Mouse (Mus musculus) left cerebral cortex, adult 8-10 months (tissue): ENCODE results near the gene Sptbn2. TPM values are rescaled to one million over a fixed set of nuclear protein-coding genes. Genes with fewer than 3 reads are reported as not detected.

ENCODE experiments used
- DNase-seq, 2 experiments: peaks; one replicate each; pipeline ENCODE4 v3.0.0; 2022; ENCODE audit warnings: low spot score in 2 of 2
- total RNA-seq, 4 experiments: library from RNA; stranded (reverse); gene quantifications; 2 replicates each; pipeline ENCODE4 v1.2.4; 2022

Gene Sptbn2
- total RNA-seq, 4 experiments from 2014 or later = 453 to 534 (median 492) TPM

DNA sequence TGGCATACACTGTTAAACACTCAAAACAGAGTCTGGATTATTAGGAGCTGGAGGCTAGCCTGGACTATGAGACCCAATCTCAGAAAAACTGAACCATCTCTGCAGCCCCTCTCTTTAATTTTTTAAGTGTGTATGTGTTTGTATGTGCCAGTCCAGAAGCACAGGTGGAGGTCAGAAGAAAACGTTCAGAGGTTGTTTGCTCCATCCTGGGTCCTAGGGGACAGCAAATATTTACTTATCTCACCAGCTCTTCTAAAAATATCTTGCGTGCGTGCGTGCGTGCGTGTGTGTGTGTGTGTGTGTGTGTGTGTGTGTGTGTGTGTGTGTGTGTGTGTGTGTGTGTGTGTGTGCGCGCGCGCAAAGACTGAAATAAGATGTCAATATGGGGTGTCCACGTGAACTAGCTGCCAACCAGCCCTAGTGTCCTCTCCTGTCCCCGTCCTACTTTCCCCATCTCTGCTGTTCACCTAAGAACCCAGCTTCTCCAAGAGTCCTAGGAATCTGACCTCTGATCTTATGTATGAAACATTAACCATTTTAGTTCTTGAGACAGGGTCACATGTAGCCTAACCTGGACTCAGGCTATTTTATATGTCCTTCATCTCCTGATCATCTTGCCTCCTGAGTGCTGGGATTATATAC lies 56.7 kb downstream of the Sptbn2 start:
- DNase-seq = no peak

DNA sequence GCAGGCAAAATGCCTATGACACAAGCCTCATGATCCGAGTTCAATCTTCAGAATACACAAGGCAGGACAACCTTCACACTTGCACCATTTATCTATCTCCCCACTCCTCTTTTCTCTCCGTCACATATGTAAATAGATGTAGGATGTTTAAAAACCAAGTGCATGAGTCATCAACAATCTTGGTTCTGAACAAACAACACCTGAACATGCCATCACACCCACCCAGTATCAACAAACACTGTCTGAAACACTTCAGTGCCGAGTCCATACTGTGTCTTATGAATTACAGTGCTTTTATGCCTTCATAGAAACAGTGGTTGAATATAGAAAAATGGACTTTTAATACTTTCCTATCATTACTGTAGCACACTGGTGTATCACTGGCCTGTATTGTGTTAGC lies 61.8 kb downstream of the Sptbn2 start:
- no peak for DNase-seq

DNA sequence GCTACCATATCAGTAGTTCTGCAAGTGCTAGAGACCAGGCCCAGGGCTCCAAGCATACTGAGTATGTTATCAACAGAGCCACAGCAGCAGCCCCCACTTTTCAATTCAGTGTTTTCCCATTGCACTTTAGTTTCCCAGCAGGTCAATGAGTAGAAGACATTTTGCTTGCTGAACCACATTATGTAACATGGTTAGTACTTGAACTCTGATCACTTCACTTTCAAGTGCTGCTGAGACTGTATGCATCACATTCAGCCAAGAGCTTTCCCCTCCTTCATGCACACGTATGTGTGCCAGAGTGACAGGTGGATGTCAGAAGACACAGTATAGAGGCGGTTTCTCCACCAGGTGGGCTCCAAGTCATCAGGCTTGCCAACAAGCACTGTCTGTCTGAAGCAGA lies 71.9 kb downstream of the Sptbn2 start:
- DNase-seq = no peak

DNA sequence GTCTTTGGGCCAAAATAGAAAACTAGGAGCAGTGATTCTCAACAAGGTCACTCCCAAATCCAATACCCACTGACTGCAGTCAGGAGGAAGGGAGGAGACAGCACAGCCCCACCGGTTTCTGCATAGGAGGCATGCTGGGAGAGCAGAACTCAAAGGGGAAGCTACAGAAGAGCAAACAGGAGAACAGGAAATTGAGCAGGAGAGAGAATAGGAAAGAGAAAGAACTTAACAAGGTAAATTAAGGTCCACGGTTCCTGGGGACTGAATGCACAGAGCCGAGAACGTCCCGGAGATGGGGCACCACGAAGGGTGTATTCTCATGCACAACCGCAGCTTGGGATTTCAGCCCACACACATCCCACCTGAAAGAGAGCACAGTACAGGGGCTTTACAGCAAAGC lies 74.2 kb downstream of the Sptbn2 start:
- no peak for DNase-seq

DNA sequence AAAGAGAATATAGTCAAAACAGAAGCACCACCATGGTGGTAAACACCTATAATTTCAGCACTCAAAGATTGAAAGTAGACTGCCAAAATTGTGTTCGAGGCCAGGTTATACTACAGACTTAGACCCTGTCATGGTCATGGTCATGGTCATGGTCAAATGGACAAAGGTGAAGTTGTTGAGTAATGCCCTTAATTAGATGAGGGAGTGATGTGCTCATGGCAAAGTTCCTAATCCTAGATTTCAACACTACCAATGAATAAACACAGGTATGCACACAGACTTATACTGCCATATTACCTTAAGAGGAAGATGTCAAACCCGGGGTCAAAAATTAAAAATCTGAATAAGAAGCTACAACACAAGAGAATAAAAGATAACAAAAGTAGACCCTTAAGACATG lies 75.3 kb downstream of the Sptbn2 start:
- DNase-seq = no peak

DNA sequence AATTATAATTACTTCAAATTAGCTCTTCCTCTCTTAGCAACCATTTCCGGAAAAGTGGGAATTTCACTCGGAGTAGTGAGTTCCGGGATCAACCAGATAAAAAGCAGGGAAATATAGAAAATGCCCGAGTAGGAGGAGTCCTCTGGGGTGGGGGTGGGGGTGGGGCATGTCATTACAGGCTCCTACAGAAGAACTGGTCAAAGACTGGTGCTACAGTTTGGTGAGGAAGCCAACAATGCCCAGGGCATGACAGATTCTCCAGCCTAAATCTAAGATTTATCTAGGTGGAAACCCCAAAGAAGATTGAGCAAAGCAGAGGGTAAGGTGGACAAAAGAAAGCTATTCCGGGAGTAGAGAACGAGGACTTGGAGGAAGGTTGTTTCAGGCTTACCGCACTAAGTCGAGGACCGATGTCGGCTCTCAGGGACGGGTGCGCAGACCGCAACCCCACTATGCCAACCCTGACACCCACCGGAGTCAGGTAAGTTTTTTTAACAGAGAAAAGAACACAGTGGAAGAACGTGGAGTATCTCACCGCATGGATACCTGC lies 82.4 kb downstream of the Sptbn2 start:
- no peak for DNase-seq

DNA sequence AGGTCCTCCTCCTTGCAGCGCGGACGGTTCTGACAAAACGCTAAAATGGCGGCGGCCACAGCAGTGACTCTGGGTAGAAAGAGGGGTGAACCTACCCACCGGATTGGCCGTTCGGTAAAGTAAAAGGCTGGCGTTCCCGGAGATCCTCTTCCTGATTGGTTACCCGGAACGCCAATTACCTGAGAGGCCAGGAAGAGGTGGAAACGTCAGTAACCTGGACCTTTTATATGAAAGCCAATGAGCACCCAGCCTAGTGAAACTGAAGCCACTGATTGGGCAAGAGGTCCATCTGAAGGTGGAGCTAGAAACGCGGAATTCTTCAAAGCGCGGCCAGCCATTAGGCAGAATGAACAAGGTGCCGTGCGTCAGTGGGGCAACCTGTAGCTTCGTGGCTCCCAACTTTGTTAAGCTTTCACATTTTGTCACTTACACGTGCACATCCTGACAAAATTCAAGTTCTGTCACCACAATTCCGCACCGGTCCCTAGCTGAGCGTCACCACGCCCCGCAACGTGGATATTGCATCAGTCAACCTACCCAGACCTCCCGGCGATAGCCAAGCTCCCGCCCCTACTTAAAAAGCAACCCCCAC lies 83.0 kb downstream of the Sptbn2 start, which contains the start of gene Rbm4:
Gene Rbm4 (minus strand): TSS at position 71 of the 592 bp plus-strand sequence.
- peak; percentile 93 to 98 for DNase-seq

DNA sequence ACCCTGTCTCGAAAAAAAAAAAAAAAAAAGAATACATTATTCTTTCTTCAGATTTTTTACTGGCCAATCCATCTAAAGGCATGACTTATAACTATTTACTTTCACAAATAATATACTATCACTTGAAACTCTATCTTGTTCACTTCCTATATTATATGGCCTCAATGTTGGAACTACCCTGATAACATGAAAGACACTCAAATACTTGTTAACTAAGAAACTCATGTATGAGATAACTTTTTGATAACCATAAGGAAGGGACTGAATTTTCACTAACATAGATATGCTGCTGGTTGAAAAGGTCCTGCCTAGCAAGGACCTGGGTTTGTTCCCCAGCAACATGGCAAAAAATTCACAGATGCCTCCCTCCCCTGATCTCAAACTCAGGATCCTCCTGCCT lies 85.0 kb downstream of the Sptbn2 start:
- DNase-seq = no peak

DNA sequence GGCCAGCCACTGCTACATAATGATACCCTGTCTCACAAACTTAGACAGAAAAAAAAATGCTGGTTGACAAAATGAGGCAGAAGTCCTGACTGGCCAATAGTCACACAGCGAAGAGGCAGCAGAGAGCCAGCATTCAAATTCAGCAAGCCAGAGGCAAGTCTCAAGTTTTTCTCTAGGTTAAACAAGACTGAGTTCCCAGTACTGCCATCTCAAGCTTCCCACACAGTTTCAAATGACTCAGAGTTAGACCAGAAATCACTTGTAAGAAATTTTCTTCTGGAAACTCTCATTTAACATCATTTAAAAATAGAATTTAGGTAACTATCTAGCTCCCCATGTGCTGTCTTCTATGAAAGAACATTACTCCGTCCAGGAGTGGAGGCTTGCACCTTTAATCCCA lies 86.9 kb downstream of the Sptbn2 start:
- no peak for DNase-seq

DNA sequence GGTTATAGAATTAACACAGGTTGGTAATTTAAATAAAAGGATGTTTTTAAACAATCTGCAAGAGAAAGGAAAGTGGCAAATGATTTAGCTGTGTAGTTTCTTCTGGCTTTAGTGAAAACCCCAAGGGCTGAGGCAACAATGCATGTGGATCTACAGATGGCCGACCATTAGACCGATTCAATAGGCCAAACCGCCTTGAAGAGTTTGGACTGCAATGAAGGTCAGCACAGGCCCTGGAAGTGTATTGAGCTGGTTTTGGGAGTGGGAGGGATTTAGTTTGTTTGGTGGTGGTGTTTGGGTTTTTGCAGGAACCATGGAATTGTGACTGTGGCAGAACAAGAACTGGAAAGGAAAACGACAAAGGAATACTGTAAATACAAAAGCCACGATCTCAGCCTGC lies 88.1 kb downstream of the Sptbn2 start:
- DNase-seq = no peak

Other genes starting within 250 kb of the Sptbn2 start
- 10 to 100 TPM; 37.0 to 40.8 (median 38.8) TPM for gene Syt12, start 233.7 kb upstream of the Sptbn2 start, total RNA-seq
- gene 2010003K11Rik, start 212.6 kb upstream of the Sptbn2 start, total RNA-seq = not detected
- 10 to 100 TPM; 75.7 to 85.2 (median 81.3) TPM for gene Pcx, start 200.7 kb upstream of the Sptbn2 start, total RNA-seq
- gene Lrfn4, start 95.5 kb upstream of the Sptbn2 start, total RNA-seq = 10 to 100 TPM; 35.4 to 42.1 (median 39.5) TPM
- 10 to 100 TPM; 24.8 to 27.5 (median 25.1) TPM for gene Rce1, start 85.5 kb upstream of the Sptbn2 start, total RNA-seq
- gene Gm960, start 12.5 kb upstream of the Sptbn2 start, total RNA-seq = 1 to 10 TPM; 1.4 to 4.5 (median 2.2) TPM
- 10 to 100 TPM; 15.0 to 17.9 (median 16.4) TPM for gene Rbm4b, start 45.3 kb downstream of the Sptbn2 start, total RNA-seq
- 100 to 1,000 TPM in 1 of 4 experiments, 10 to 100 TPM in 3; 84.7 to 114 (median 94.1) TPM for gene Rbm4, start 82.7 kb downstream of the Sptbn2 start, total RNA-seq
- 10 to 100 TPM; 25.1 to 31.9 (median 29.8) TPM for gene Gm21992, start 100.4 kb downstream of the Sptbn2 start, total RNA-seq
- 10 to 100 TPM; 33.9 to 49.3 (median 43.7) TPM for gene Rbm14, start 100.5 kb downstream of the Sptbn2 start, total RNA-seq
- 10 to 100 TPM; 30.1 to 35.8 (median 33.5) TPM for gene Ccs, start 128.2 kb downstream of the Sptbn2 start, total RNA-seq
- 1 to 10 TPM; 2.3 to 3.1 (median 2.6) TPM for gene Ccdc87, start 128.2 kb downstream of the Sptbn2 start, total RNA-seq
- gene Ctsf, start 144.0 kb downstream of the Sptbn2 start, total RNA-seq = 100 to 1,000 TPM; 107 to 126 (median 122) TPM
- gene Actn3, start 166.7 kb downstream of the Sptbn2 start, total RNA-seq = 1 to 10 TPM; 1.2 to 5.7 (median 3.2) TPM
- gene Zdhhc24, start 167.5 kb downstream of the Sptbn2 start, total RNA-seq = 10 to 100 TPM; 22.4 to 30.1 (median 23.7) TPM
- gene Bbs1, start 195.5 kb downstream of the Sptbn2 start, total RNA-seq = 10 to 100 TPM; 32.5 to 38.2 (median 36.5) TPM
- 10 to 100 TPM; 39.2 to 45.0 (median 41.7) TPM for gene Dpp3, start 217.1 kb downstream of the Sptbn2 start, total RNA-seq
- gene Peli3, start 232.0 kb downstream of the Sptbn2 start, total RNA-seq = 10 to 100 TPM; 25.3 to 33.8 (median 30.9) TPM